ENCODE assay signal across 23 mouse cellular contexts in genomic region chr11:5490989-5491656, GRCm38 (mm10). TPM values are rescaled to one million over a fixed set of nuclear protein-coding genes. Genes with fewer than 3 reads are reported as not detected.
DNase-seq lines count a peak whose midpoint lies in the region; ATAC-seq and TF ChIP-seq lines count a peak whose summit lies in the region.
"Had no signal": no experiment of that assay in that cellular context is flagged by ENCODE, and none has a peak within 500 bp of the region (broad histone marks: within the 10 kb centered on the region; RNA-seq: fewer than 3 reads in every experiment).

No protein-coding gene starts in this region.

- H3K36me3 ChIP-seq in liver, adult 2 months (ENCODE audit: control insufficient read depth, insufficient read depth, low read length) = peaks cover 3% of the 10 kb centered on the region; the same call in 1 of the 2 replicates
- no peaks in the 10 kb centered on the region for H3K36me3 ChIP-seq in liver, embryonic 11.5 days (ENCODE audit: control insufficient read depth, insufficient read depth, low read length)
- H3K36me3 ChIP-seq in intestine, postnatal 0 days (ENCODE audit: control insufficient read depth, insufficient read depth) = no peaks in the 10 kb centered on the region
- no peaks in the 10 kb centered on the region for H3K36me3 ChIP-seq in stomach, embryonic 16.5 days (ENCODE audit: control insufficient read depth, insufficient read depth, low read length)
- H3K36me3 ChIP-seq: embryonic facial prominence, embryonic 12.5 days; hindbrain, embryonic 15.5 days had no signal

- ATAC-seq in liver, embryonic 11.5 days (replicated peaks; ENCODE audit: low FRiP score) = no peak
- peak; percentile 42 for ATAC-seq in granulocyte monocyte progenitor cell, adult 5-6 weeks (replicated peaks; ENCODE audit: poor library complexity, severe bottlenecking)
- ATAC-seq in intestine, postnatal 0 days = peak; percentile 43; the same call in 1 of the 2 replicates
- ATAC-seq in stomach, embryonic 16.5 days (ENCODE audit: insufficient read depth, low FRiP score) = peak; percentile 48; the same call in 1 of the 2 replicates
- ATAC-seq: activated CD4-positive, CD25-positive, alpha-beta regulatory T cell, adult 4 months; forebrain, postnatal 0 days had no signal

- TF ChIP-seq POLR2A in liver, adult 2 months (IDR thresholded peaks at IDR 0.05; ENCODE audit: extremely low read depth, insufficient read depth, low read length) = no peak

- H3K27ac ChIP-seq in liver, adult 2 months (replicated peaks; ENCODE audit: insufficient read depth, low read depth, low read length) = peak overlapping the region; percentile 87
- no peak overlapping the region for H3K27ac ChIP-seq in liver, embryonic 11.5 days (ENCODE audit: low read depth, low read length)
- H3K27ac ChIP-seq in intestine, postnatal 0 days (ENCODE audit: low read depth, low read length) = no peak overlapping the region; the same call in none of the 2 replicates
- H3K27ac ChIP-seq in stomach, embryonic 16.5 days (ENCODE audit: low read length) = peak overlapping the region; percentile 14; the same call in 1 of the 2 replicates
- H3K27ac ChIP-seq: embryonic facial prominence, embryonic 12.5 days; hindbrain, embryonic 15.5 days; left cerebral cortex, adult 2 months had no signal

- no peak for DNase-seq in liver, adult 2 months (ENCODE audit: extremely low read depth, low read depth, low spot score)
- no peak for DNase-seq in liver, embryonic 11.5 days (ENCODE audit: low spot score)
- no peak for DNase-seq in right cerebral cortex, postnatal 14 days
- no peak for DNase-seq in testis, postnatal 10 days (ENCODE audit: low spot score)
- DNase-seq: cerebellum, adult 18-20 months; cerebellum, postnatal 25 days; forebrain, postnatal 0 days; gastrocnemius, postnatal 25 days; kidney, postnatal 36 days; lung, adult 2 months; lung, postnatal 14 days; midbrain, embryonic 14.5 days; thymus, adult 18-20 months; thymus, postnatal 36 days had no signal

- no peaks in the 10 kb centered on the region for H3K27me3 ChIP-seq in liver, adult 2 months (ENCODE audit: control insufficient read depth, insufficient read depth, low read length)
- H3K27me3 ChIP-seq in liver, embryonic 11.5 days (replicated peaks; ENCODE audit: control insufficient read depth, insufficient read depth, low read length) = no peaks in the 10 kb centered on the region
- H3K27me3 ChIP-seq in intestine, postnatal 0 days (replicated peaks; ENCODE audit: control insufficient read depth, insufficient read depth, low read length) = no peaks in the 10 kb centered on the region
- no peaks in the 10 kb centered on the region for H3K27me3 ChIP-seq in stomach, embryonic 16.5 days (ENCODE audit: control insufficient read depth, insufficient read depth, low read length)
- H3K27me3 ChIP-seq: embryonic facial prominence, embryonic 12.5 days; hindbrain, embryonic 15.5 days; megakaryocyte, embryonic 14.5 days had no signal

- H3K4me3 ChIP-seq in liver, adult 2 months (ENCODE audit: insufficient read depth, low read depth, low read length) = no peak overlapping the region
- H3K4me3 ChIP-seq in liver, embryonic 11.5 days (ENCODE audit: low read depth, low read length) = no peak overlapping the region
- H3K4me3 ChIP-seq in intestine, postnatal 0 days (ENCODE audit: low read depth, low read length) = no peak overlapping the region
- no peak overlapping the region for H3K4me3 ChIP-seq in stomach, embryonic 16.5 days (replicated peaks; ENCODE audit: low read length)
- H3K4me3 ChIP-seq: embryonic facial prominence, embryonic 12.5 days; hindbrain, embryonic 15.5 days; left cerebral cortex, adult 2 months; megakaryocyte, embryonic 14.5 days; myocyte had no signal

- H3K9ac ChIP-seq in liver, adult 2 months (ENCODE audit: low read depth, low read length) = no peak overlapping the region; the same call in 1 of the 2 replicates
- H3K9ac ChIP-seq in liver, embryonic 11.5 days (ENCODE audit: low read depth, low read length) = no peak overlapping the region
- no peak overlapping the region for H3K9ac ChIP-seq in intestine, postnatal 0 days (ENCODE audit: low read depth, low read length)
- no peak overlapping the region for H3K9ac ChIP-seq in stomach, embryonic 16.5 days (ENCODE audit: low read length)
- H3K9ac ChIP-seq: embryonic facial prominence, embryonic 12.5 days; forebrain, postnatal 0 days; hindbrain, embryonic 15.5 days had no signal

- no peaks in the 10 kb centered on the region for H3K9me3 ChIP-seq in liver, embryonic 11.5 days (ENCODE audit: control insufficient read depth, low read length)
- H3K9me3 ChIP-seq in intestine, postnatal 0 days (ENCODE audit: control insufficient read depth) = no peaks in the 10 kb centered on the region
- H3K9me3 ChIP-seq in stomach, embryonic 16.5 days (replicated peaks; ENCODE audit: control insufficient read depth, low read length) = no peaks in the 10 kb centered on the region
- H3K9me3 ChIP-seq: embryonic facial prominence, embryonic 12.5 days; hindbrain, embryonic 15.5 days had no signal

- TF ChIP-seq CTCF in liver, adult 2 months (IDR thresholded peaks at IDR 0.05; ENCODE audit: low read depth, low read length) = no peak
- no peak for TF ChIP-seq CTCF in intestine, postnatal 0 days (IDR thresholded peaks at IDR 0.05; ENCODE audit: low read depth)

- H3K4me2 ChIP-seq in liver, embryonic 11.5 days = no peak overlapping the region
- H3K4me2 ChIP-seq in intestine, postnatal 0 days (replicated peaks; ENCODE audit: low read depth) = no peak overlapping the region
- no peak overlapping the region for H3K4me2 ChIP-seq in stomach, embryonic 16.5 days (ENCODE audit: low read depth, low read length)
- H3K4me2 ChIP-seq: embryonic facial prominence, embryonic 12.5 days; hindbrain, embryonic 15.5 days had no signal

- WGBS in liver, adult 2 months = 34% methylated on average over 10 of the region's 10 CpGs
- WGBS in liver, embryonic 11.5 days = 80% methylated on average over 10 of the region's 10 CpGs
- WGBS in intestine, postnatal 0 days = 50% methylated on average over 10 of the region's 10 CpGs
- WGBS in stomach, embryonic 16.5 days = 59% methylated on average over 10 of the region's 10 CpGs

- peaks cover 7% of the 10 kb centered on the region; the same call in 1 of the 2 replicates for H3K79me2 ChIP-seq in liver, adult 2 months (ENCODE audit: control insufficient read depth, insufficient read depth, low read length)

- peaks cover 16% of the 10 kb centered on the region for H3K4me1 ChIP-seq in liver, adult 2 months (ENCODE audit: control insufficient read depth, insufficient read depth, low read length)
- H3K4me1 ChIP-seq in liver, embryonic 11.5 days (replicated peaks; ENCODE audit: control insufficient read depth, insufficient read depth, low read length) = no peaks in the 10 kb centered on the region
- H3K4me1 ChIP-seq in intestine, postnatal 0 days (replicated peaks; ENCODE audit: control insufficient read depth, insufficient read depth, low read length) = no peaks in the 10 kb centered on the region
- H3K4me1 ChIP-seq in stomach, embryonic 16.5 days (ENCODE audit: control insufficient read depth, insufficient read depth, low read length) = no peaks in the 10 kb centered on the region
- H3K4me1 ChIP-seq: embryonic facial prominence, embryonic 12.5 days; hindbrain, embryonic 15.5 days had no signal

RNA-seq across cellular contexts. Expression of gene Xbp1, which starts 29.3 kb away (rescaled TPM):
- 137 and 138 TPM in 2 replicates for total RNA-seq in liver, adult 2 months (2014; rRNA removed)
- polyA plus RNA-seq in liver, adult 2 months (2012; rRNA removed) = 147 and 241 TPM in 2 replicates
- polyA plus RNA-seq in liver, embryonic 11.5 days (2014; fragmentation: Nextera tagmentation; extraction: Ambion mirVana) = 149 TPM in 2 replicates
- 197 TPM in 2 replicates for total RNA-seq in granulocyte monocyte progenitor cell, adult 5-6 weeks (2014; fragmentation: Nextera tagmentation)
- 194 and 200 TPM in 2 replicates for total RNA-seq in granulocyte monocyte progenitor cell, adult 5-6 weeks (2017)
- polyA plus RNA-seq in intestine, postnatal 0 days (2015; fragmentation: Nextera tagmentation; extraction: Ambion mirVana) = 141 and 150 TPM in 2 replicates
- 238 and 248 TPM in 2 replicates for polyA plus RNA-seq in stomach, embryonic 16.5 days (2015; fragmentation: Nextera tagmentation; extraction: Ambion mirVana)

RNA-seq across cellular contexts. Expression of gene Znrf3, which starts 46.5 kb away (rescaled TPM):
- total RNA-seq in liver, adult 2 months (2014; rRNA removed) = 4.6 and 6.3 TPM in 2 replicates
- 4.2 and 4.5 TPM in 2 replicates for polyA plus RNA-seq in liver, adult 2 months (2012; rRNA removed)
- polyA plus RNA-seq in liver, embryonic 11.5 days (2014; fragmentation: Nextera tagmentation; extraction: Ambion mirVana) = 9.0 and 9.1 TPM in 2 replicates
- total RNA-seq in granulocyte monocyte progenitor cell, adult 5-6 weeks (2014; fragmentation: Nextera tagmentation) = 6.4 and 8.6 TPM in 2 replicates
- total RNA-seq in granulocyte monocyte progenitor cell, adult 5-6 weeks (2017) = 2.2 TPM in 2 replicates
- polyA plus RNA-seq in intestine, postnatal 0 days (2015; fragmentation: Nextera tagmentation; extraction: Ambion mirVana) = 3.2 and 3.5 TPM in 2 replicates
- 13.3 and 13.9 TPM in 2 replicates for polyA plus RNA-seq in stomach, embryonic 16.5 days (2015; fragmentation: Nextera tagmentation; extraction: Ambion mirVana)

RNA-seq across cellular contexts. Expression of gene Ccdc117, which starts 50.9 kb away (rescaled TPM):
- total RNA-seq in liver, adult 2 months (2014; rRNA removed) = 15.3 and 15.5 TPM in 2 replicates
- 5.2 and 5.4 TPM in 2 replicates for polyA plus RNA-seq in liver, adult 2 months (2012; rRNA removed)
- 22.3 and 24.6 TPM in 2 replicates for polyA plus RNA-seq in liver, embryonic 11.5 days (2014; fragmentation: Nextera tagmentation; extraction: Ambion mirVana)
- total RNA-seq in granulocyte monocyte progenitor cell, adult 5-6 weeks (2014; fragmentation: Nextera tagmentation) = 16.3 and 18.5 TPM in 2 replicates
- 26.1 and 38.3 TPM in 2 replicates for total RNA-seq in granulocyte monocyte progenitor cell, adult 5-6 weeks (2017)
- polyA plus RNA-seq in intestine, postnatal 0 days (2015; fragmentation: Nextera tagmentation; extraction: Ambion mirVana) = 4.7 and 6.3 TPM in 2 replicates
- 13.3 and 13.8 TPM in 2 replicates for polyA plus RNA-seq in stomach, embryonic 16.5 days (2015; fragmentation: Nextera tagmentation; extraction: Ambion mirVana)

Comparison
In these comparisons a context has a peak if more than half of its experiments do, and no peak if none do; other contexts are left out.
1. H3K27ac ChIP-seq: peak in liver, adult 2 months (single experiment) and stomach, embryonic 16.5 days (single experiment); none in liver, embryonic 11.5 days (single experiment) and intestine, postnatal 0 days (single experiment).